Mouse (Mus musculus): ENCODE data around the gene Fam45a. TPM values are rescaled to one million over a fixed set of nuclear protein-coding genes. Genes with fewer than 3 reads are reported as not detected.

The Fam45a gene
- polyA plus RNA-seq, 1 experiment from 2014 or later = 28.7 TPM

GRCm38 (mm10) chr19:60790551-60791161, 20.7 kb upstream of the Fam45a start, which contains the start of gene Eif3a:
TSS of gene Eif3a (minus strand) at chr19:60790658.
- no peaks in the 10 kb centered on the region for H3K36me3 ChIP-seq (ENCODE audit: control insufficient read depth, insufficient read depth, low read length)
- H3K4me3 ChIP-seq (ENCODE audit: low read length) = peak within 1 kb of the TSS; percentile 99
- peak within 1 kb of the TSS; percentile 99 for H3K27ac ChIP-seq (ENCODE audit: low read length)
- peak; percentile 95 for ATAC-seq
- H3K4me2 ChIP-seq (ENCODE audit: low read depth, low read length) = peak within 1 kb of the TSS; percentile 59
- under 1% methylated on average over 56 of the region's 57 CpGs for WGBS
- H3K9me3 ChIP-seq (ENCODE audit: control insufficient read depth, low read length) = no peaks in the 10 kb centered on the region
- H3K27me3 ChIP-seq (replicated peaks; ENCODE audit: control insufficient read depth, insufficient read depth, low read length) = no peaks in the 10 kb centered on the region
- H3K9ac ChIP-seq (ENCODE audit: low read depth, low read length) = peak within 1 kb of the TSS; percentile 100
- peaks cover 3% of the 10 kb centered on the region; the same call in 1 of the 2 replicates for H3K4me1 ChIP-seq (ENCODE audit: control insufficient read depth, insufficient read depth, low read length)

DNA sequence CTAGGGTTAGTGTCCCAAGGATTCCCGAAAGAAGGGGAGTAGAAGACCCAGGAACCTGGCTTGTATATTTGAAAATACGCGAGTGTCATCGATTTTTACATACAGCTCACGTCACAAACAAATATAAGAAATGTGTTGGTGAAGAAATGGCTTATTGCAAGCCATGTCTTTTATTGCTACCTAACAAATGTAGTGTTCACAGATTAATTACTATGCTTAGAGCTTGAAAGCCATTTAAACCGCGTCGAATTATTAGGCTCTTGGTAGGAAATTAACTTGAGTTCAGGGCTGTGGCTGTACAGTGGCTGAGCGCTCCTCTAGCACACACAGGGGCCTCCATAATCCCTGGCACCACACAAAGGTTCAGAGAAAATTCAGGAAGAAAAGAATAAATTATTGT, 20.2 kb upstream of the Fam45a start:
- no peaks in the 10 kb centered on the region for H3K27me3 ChIP-seq (replicated peaks; ENCODE audit: control insufficient read depth, insufficient read depth, low read length)
- peaks cover 3% of the 10 kb centered on the region; the same call in 1 of the 2 replicates for H3K4me1 ChIP-seq (ENCODE audit: control insufficient read depth, insufficient read depth, low read length)
- peak; percentile 19; the same call in 1 of the 2 replicates for ATAC-seq
- WGBS = 13% methylated on average over 9 of the region's 9 CpGs
- no peaks in the 10 kb centered on the region for H3K9me3 ChIP-seq (ENCODE audit: control insufficient read depth, low read length)
- H3K4me2 ChIP-seq (ENCODE audit: low read depth, low read length) = peak overlapping the region; percentile 46
- peak overlapping the region; percentile 99 for H3K27ac ChIP-seq (ENCODE audit: low read length)
- H3K36me3 ChIP-seq (ENCODE audit: control insufficient read depth, insufficient read depth, low read length) = no peaks in the 10 kb centered on the region
- peak overlapping the region; percentile 99 for H3K4me3 ChIP-seq (ENCODE audit: low read length)
- H3K9ac ChIP-seq (ENCODE audit: low read depth, low read length) = peak overlapping the region; percentile 100

DNA sequence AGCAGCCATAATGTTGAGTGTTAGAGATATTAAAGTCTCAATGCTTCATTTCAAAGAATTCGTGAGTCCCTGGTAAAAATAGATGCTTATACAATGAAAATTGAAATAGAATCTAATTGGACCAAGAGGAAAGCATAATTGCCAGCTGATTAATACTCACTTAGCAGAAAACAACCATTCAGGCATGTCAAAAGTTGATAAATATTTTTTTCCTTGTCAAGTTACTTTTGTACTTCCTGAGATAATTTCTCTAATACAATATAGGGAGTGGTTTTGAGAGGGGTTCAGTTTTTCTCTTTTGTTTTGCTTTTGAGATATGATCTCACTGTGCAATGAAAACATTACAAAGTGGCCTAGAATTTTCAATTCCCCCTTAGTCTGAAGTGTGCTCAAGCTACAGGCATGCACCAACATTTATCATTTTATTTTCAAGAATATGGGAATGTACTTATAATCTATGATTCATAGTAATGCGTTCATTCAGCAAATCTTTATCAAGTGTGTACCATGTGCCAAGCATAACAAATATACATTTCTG, 18.1 kb upstream of the Fam45a start:
- no peak overlapping the region for H3K27ac ChIP-seq (ENCODE audit: low read length)
- H3K36me3 ChIP-seq (ENCODE audit: control insufficient read depth, insufficient read depth, low read length) = no peaks in the 10 kb centered on the region
- no peak overlapping the region for H3K4me2 ChIP-seq (ENCODE audit: low read depth, low read length)
- no peak overlapping the region for H3K4me3 ChIP-seq (ENCODE audit: low read length)
- ATAC-seq = no peak
- whole genome bisulfite sequencing = 81% methylated on average over 2 of the region's 2 CpGs
- H3K9me3 ChIP-seq (ENCODE audit: control insufficient read depth, low read length) = no peaks in the 10 kb centered on the region
- no peaks in the 10 kb centered on the region; the same call in 1 of the 2 replicates for H3K4me1 ChIP-seq (ENCODE audit: control insufficient read depth, insufficient read depth, low read length)
- H3K27me3 ChIP-seq (replicated peaks; ENCODE audit: control insufficient read depth, insufficient read depth, low read length) = no peaks in the 10 kb centered on the region
- H3K9ac ChIP-seq (ENCODE audit: low read depth, low read length) = no peak overlapping the region

- Histone ChIP-seq H3K4me2 (ENCODE audit: low read depth, low read length) (no peak overlapping the region), H3K9me3 (ENCODE audit: control insufficient read depth, low read length) (no peaks in the 10 kb centered on the region), H3K4me3 (ENCODE audit: low read length) (no peak overlapping the region), H3K9ac (ENCODE audit: low read depth, low read length) (no peak overlapping the region), H3K36me3 (ENCODE audit: control insufficient read depth, insufficient read depth, low read length) (no peaks in the 10 kb centered on the region), H3K27me3 (replicated peaks; ENCODE audit: control insufficient read depth, insufficient read depth, low read length) (no peaks in the 10 kb centered on the region), H3K4me1 (ENCODE audit: control insufficient read depth, insufficient read depth, low read length) (no peaks in the 10 kb centered on the region), H3K27ac (ENCODE audit: low read length) (no peak overlapping the region)
- WGBS = 86% methylated on average over 2 of the region's 2 CpGs
- ATAC-seq = no peak
These were observed 16.1 kb upstream of the Fam45a start for GRCm38 (mm10) chr19:60795244-60795643.

DNA sequence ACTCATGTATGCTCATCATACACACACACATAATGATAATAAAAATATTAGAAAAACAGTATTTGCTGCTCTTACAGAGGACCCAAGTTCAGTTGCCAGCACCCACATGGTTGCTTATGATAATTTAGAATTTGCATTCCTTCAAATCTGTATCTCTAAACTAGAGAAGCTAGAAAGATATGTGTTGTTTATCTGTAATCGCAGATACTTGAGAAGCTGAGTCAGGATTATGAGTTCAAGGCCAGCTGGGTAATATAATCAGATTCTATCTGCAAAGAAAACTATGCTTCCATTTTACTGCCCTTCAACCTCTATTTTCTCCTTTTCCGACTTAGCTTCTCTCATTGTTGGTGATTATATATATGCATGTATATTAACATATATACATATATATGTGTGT, 14.0 kb upstream of the Fam45a start:
- Histone ChIP-seq H3K9ac (ENCODE audit: low read depth, low read length) (no peak overlapping the region), H3K4me3 (ENCODE audit: low read length) (no peak overlapping the region), H3K27me3 (replicated peaks; ENCODE audit: control insufficient read depth, insufficient read depth, low read length) (no peaks in the 10 kb centered on the region), H3K36me3 (ENCODE audit: control insufficient read depth, insufficient read depth, low read length) (no peaks in the 10 kb centered on the region), H3K27ac (ENCODE audit: low read length) (no peak overlapping the region), H3K9me3 (ENCODE audit: control insufficient read depth, low read length) (no peaks in the 10 kb centered on the region), H3K4me2 (ENCODE audit: low read depth, low read length) (no peak overlapping the region), H3K4me1 (ENCODE audit: control insufficient read depth, insufficient read depth, low read length) (no peaks in the 10 kb centered on the region)
- no peak for ATAC-seq
- WGBS = 89% methylated on average over 2 of the region's 2 CpGs

GRCm38 (mm10) chr19:60799867-60800569, 11.4 kb upstream of the Fam45a start:
- no peak for ATAC-seq

GRCm38 (mm10) chr19:60804903-60805302, 6.5 kb upstream of the Fam45a start:
- Histone ChIP-seq H3K9ac (ENCODE audit: low read depth, low read length) (no peak overlapping the region), H3K27ac (ENCODE audit: low read length) (no peak overlapping the region), H3K9me3 (ENCODE audit: control insufficient read depth, low read length) (no peaks in the 10 kb centered on the region), H3K4me2 (ENCODE audit: low read depth, low read length) (no peak overlapping the region), H3K4me3 (ENCODE audit: low read length) (no peak overlapping the region), H3K36me3 (ENCODE audit: control insufficient read depth, insufficient read depth, low read length) (no peaks in the 10 kb centered on the region), H3K4me1 (ENCODE audit: control insufficient read depth, insufficient read depth, low read length) (no peaks in the 10 kb centered on the region), H3K27me3 (replicated peaks; ENCODE audit: control insufficient read depth, insufficient read depth, low read length) (no peaks in the 10 kb centered on the region)
- WGBS = 83% methylated on average over 2 of the region's 2 CpGs
- no peak for ATAC-seq

More at GRCm38 (mm10) chr19:60799867-60800569, 11.4 kb upstream of the Fam45a start:
- Histone ChIP-seq H3K9me3 (ENCODE audit: control insufficient read depth, low read length) (no peaks in the 10 kb centered on the region), H3K36me3 (ENCODE audit: control insufficient read depth, insufficient read depth, low read length) (no peaks in the 10 kb centered on the region), H3K4me3 (ENCODE audit: low read length) (no peak overlapping the region), H3K4me1 (ENCODE audit: control insufficient read depth, insufficient read depth, low read length) (no peaks in the 10 kb centered on the region), H3K4me2 (ENCODE audit: low read depth, low read length) (no peak overlapping the region), H3K27ac (ENCODE audit: low read length) (no peak overlapping the region), H3K27me3 (replicated peaks; ENCODE audit: control insufficient read depth, insufficient read depth, low read length) (no peaks in the 10 kb centered on the region), H3K9ac (ENCODE audit: low read depth, low read length) (no peak overlapping the region)
- 72% methylated on average over 7 of the region's 7 CpGs for WGBS

DNA sequence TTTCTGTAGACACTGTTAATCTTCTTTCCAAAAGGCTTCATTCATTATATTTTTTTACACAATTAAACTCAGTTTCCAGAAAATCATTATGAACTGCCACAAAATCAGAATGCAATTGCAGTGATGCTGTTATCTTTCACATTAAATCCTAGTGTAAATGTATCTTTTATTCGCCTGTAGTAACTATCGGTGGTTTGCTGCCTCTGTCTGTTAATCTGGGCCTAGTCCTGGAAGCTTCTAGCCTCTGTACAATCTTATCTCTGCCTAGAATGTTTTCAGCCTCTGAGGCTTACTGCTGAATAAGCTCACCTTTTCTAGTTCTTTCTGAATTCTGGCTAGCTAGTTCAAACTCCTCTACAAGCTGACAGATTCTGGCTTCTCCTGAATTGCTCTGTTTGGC, 1.5 kb upstream of the Fam45a start:
- Histone ChIP-seq H3K4me1 (ENCODE audit: control insufficient read depth, insufficient read depth, low read length) (peaks cover 8% of the 10 kb centered on the region; the same call in 1 of the 2 replicates), H3K36me3 (ENCODE audit: control insufficient read depth, insufficient read depth, low read length) (no peaks in the 10 kb centered on the region), H3K27me3 (replicated peaks; ENCODE audit: control insufficient read depth, insufficient read depth, low read length) (no peaks in the 10 kb centered on the region), H3K4me3 (ENCODE audit: low read length) (no peak overlapping the region), H3K27ac (ENCODE audit: low read length) (no peak overlapping the region), H3K9me3 (ENCODE audit: control insufficient read depth, low read length) (no peaks in the 10 kb centered on the region), H3K4me2 (ENCODE audit: low read depth, low read length) (no peak overlapping the region), H3K9ac (ENCODE audit: low read depth, low read length) (no peak overlapping the region)
- WGBS = 86% methylated on average over 2 of the region's 2 CpGs
- ATAC-seq = no peak

- no peaks in the 10 kb centered on the region for H3K27me3 ChIP-seq (replicated peaks; ENCODE audit: control insufficient read depth, insufficient read depth, low read length)
- H3K9ac ChIP-seq (ENCODE audit: low read depth, low read length) = peak overlapping the region; percentile 88
- peak overlapping the region; percentile 76 for H3K4me2 ChIP-seq (ENCODE audit: low read depth, low read length)
- H3K27ac ChIP-seq (ENCODE audit: low read length) = peak overlapping the region; percentile 78; the same call in 1 of the 2 replicates
- H3K9me3 ChIP-seq (ENCODE audit: control insufficient read depth, low read length) = no peaks in the 10 kb centered on the region
- H3K4me3 ChIP-seq (ENCODE audit: low read length) = peak overlapping the region; percentile 81
- no peaks in the 10 kb centered on the region for H3K36me3 ChIP-seq (ENCODE audit: control insufficient read depth, insufficient read depth, low read length)
- H3K4me1 ChIP-seq (ENCODE audit: control insufficient read depth, insufficient read depth, low read length) = peaks cover 8% of the 10 kb centered on the region; the same call in 1 of the 2 replicates
- whole genome bisulfite sequencing = 20% methylated on average over 10 of the region's 10 CpGs
- ATAC-seq = no peak
These were observed 628 bp downstream of the Fam45a start for GRCm38 (mm10) chr19:60812036-60812389.
